Mouse (Mus musculus): Measurements from ENCODE around the gene Nipal3.

Nipal3 gene

DNA sequence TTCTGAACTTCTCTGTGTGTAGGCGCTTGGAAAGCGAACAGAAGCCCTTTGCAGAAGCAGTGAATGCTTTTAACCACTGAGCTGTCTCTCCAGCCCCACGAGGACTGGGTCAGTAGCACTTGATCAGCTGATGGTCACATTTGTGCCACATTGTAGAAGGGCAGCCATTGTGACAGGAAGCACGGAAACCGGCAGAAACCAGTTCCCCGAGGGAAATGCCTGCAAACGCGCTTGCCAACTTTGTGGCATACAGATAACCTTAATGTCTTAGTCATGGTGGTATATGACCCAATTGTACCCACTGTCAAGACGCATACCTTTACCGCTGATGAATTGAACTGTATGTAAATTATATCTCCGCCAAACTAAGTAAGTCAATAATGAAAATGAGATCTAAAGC is 11.0 kb upstream of the Nipal3 start:
- DNase-seq (ENCODE audit: low read depth, low spot score), result no peak

DNA sequence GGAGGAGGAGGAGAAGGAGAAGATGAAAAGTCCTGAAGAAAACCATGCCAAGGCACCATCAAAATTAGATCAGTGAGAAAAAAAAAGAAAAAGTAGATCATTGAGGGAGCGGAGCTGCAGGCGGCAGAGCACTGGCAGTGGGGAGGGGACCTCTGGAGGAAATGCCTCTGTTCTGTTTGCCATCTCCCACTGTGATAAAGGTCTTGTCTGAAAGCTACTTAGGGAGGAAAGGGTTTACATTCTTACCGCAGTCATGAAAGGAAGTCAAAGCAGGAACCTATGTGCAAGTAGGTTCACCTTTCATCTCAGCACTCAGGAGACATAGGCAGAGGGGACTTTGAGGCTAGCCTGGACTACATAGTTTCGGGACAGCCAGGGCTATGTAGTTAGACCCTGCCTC is 6.7 kb upstream of the Nipal3 start:
- DNase-seq (ENCODE audit: low read depth, low spot score), result no peak

DNA sequence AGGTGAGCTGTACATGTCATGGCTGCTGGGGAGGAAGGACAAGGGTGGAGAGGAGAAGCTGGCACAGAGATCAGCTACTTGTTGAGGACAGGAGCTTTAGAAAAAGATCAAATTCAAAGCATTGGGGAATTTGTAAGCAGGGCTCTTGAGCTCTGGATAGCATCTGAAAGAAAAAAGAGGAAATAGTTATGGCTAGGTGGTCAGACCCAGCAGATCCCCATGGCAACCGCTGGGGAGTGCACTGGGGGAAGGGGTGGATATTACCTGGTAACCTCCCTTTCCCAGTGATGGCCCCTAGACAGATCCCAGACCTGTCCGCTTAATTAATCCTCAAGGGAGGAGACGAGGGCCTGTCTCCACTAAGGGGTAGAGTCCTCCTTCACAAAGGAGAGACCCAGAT is 5.0 kb upstream of the Nipal3 start:
- DNase-seq (ENCODE audit: low read depth, low spot score), result no peak

DNA sequence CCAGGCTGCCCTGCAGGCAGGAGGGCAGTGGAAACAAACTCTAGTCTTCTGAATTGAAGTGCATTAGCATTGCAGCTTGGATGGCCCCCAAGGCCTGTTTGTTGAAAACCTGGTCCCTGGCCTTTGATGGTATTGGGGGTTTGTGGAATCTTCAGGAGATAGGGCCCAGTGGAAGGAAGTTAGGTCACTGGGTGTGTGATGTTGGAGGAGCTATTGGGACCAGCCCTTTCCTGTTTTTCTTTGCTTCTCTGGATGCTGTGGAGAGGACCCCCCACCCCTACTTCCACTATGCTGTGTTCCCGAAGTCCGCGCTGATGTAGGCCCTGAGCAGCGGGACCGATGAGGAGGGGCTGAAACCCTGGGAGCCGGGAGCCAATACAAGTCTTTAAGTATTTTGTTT is 3.3 kb upstream of the Nipal3 start:
- no peak for DNase-seq (ENCODE audit: low read depth, low spot score)

DNA sequence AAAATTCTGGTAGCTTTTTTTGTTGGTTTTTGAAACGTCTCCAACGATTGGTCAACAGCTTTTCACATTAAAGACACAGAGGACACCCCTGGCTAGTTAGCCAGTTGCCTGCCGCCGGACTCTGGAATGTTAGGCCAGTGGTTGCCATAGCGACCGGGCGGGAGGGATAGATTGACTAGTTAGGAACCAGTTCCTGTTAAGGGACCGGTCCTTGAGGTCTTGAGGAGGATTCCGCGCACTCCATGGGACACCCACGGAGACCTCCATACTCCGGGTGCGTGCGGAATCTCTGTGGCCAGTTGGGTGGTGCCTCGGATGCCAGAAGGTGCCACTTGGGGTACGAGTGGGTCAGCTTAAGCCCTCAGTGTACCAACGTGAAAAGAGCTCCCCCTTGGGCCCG is 972 bp upstream of the Nipal3 start:
- DNase-seq (ENCODE audit: low read depth, low spot score), result peak; percentile 68

DNA sequence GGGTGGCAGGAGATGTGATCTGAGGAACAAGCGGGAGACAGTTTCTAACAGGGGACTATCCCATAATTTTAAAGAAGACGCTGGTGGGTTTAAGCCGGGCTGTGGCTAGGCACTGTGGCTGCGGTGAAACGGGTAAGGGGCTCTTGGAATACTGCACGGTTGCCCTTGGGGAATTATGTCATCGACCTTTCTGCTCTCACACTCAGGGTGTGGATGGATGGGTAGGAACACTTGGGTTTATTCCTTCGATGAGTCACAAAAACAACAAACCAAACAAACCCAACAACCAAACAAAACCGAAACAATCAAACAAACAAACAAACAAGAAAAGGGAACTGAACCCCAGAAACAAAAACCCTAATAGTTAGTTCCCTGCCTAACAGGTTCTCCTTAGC is 556 bp upstream of the Nipal3 start:
- no peak for DNase-seq (ENCODE audit: low read depth, low spot score)

DNA sequence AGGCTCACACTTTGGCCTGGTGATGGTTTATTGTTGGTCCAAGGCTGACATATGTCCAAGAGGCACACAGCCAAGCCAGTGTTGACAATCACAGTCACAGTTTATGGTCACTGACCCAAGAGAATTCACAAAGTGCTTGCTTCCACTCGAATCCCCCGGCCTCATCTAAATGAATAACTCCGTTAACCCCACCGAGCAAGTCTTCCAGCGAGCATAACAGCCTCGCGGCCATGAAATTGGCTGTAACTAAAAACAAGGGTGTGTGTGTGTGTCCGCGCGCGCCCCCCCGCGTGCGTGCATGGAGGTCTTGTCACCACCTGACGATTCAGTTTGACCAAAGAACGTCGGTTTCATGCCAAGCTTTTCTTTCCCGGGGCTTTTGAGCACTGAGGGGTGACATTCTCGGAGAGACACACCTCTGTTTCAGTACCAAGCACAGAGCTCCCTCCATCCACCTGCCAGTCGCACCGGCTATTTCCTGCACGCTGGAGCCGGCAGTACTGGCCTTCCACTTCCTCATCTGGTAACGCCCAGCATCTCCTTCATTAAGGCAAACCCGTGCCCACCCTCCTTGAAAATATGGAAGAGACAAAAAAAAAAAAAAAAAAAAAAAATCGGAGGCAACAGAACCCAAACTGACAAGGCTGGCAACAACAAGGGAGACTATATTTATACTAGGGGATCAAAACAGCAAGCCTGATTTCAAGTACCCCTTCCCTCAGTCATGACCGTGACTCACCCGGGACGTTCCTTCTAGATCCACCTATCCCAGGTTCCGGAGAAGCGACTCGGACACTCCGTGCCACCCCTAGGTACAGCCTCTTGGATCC is 932 bp downstream of the Nipal3 start:
- DNase-seq (ENCODE audit: low read depth, low spot score), result no peak

DNA sequence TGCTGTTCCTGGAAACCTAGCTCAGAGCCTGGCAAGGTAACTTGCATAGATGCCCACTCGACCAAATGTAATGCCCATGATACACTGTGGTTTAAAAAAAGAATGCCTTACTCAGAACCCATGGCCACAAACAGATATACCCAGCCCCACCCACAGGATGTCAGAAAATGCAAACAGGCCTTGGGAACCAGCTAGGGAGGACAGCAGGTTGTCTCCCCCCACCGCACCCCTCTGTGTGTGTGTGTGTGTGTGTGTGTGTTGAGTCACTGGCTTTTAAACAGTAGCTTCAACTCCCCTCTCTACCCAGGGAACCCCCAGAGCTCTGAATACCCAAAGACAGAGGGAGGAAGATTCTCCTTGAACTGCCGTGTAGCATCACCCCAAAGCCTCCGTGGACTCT is 1.6 kb downstream of the Nipal3 start:
- DNase-seq (ENCODE audit: low read depth, low spot score), result no peak

DNA sequence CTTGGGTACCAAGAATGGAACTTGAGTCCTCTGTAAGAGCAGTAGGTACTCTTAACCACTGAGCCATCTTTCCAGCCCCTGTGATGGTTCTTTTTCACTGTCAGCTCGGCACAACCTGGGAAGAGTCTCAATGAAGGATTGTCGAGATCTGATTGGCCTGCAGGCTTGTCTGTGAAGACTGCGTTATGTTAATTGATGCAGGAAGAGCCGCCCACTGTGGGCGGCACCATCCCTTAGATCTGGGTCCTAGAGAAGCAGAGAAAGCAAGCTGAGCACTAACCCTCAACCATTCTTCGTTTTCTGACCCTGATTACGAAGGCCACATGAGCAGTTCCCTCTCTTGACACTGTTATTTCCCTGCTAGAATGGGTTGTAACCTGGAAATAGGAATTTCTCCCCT is 5.6 kb downstream of the Nipal3 start:
- DNase-seq (ENCODE audit: low read depth, low spot score), result no peak

DNA sequence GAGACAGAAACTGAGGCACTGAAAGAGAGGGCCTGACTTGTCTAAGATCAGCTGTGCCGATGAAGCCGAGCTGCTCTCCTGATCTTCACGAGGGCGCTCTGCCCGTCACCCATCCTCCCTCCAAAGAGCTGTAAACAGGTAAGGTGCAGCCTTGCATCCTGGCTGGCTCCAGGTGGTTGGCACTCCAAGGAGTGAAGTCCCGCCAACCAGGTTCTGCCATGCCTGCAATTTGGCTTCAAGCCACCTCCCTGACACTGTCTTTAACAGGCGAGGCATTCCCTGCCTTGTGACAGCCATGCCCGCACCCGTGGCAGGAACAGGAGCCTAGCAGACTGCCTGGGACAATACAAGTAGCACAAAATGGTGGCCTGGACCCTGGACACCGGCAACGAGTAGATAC is 8.5 kb downstream of the Nipal3 start:
- no peak for DNase-seq (ENCODE audit: low read depth, low spot score)

DNA sequence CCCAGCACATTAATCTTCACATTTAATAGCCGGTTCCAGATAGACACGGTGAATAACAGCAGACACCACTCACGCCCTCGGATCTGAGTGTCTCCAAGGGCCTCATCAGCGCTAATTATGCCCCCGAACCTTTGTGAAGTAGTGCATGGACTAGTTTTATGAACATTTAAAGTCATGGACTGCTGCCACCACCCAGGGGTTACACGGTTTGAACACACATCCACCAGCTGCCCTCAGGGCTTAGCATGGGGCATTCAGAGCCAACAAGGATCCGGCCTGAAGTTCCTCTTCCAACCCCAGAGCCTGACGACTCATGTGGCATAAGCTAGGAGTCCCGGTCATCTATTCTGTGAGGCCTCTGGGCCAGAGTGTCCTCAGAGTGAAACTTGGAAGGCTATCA is 9.8 kb downstream of the Nipal3 start:
- no peak for DNase-seq (ENCODE audit: low read depth, low spot score)

DNA sequence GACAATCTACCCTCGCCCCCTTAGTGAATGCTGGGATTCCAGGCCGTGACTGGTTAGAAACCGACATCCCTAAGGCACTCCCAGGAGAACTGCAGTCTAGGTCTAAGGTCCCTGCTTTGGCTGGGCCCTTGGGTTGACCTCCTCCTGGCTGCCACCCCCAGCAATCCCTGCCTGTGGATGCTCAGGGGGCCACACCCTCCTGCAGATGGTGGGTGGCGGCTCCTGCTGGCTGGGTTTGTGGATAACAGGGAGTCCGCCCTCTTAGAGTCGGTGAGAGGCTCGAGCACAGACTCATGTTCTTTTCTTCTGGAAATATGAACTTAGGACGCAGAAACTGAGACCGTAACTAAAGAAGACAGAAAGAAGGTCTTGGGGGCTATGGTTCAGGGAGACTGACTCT is 14.5 kb downstream of the Nipal3 start:
- peak; percentile 69 for DNase-seq (ENCODE audit: low read depth, low spot score)

DNA sequence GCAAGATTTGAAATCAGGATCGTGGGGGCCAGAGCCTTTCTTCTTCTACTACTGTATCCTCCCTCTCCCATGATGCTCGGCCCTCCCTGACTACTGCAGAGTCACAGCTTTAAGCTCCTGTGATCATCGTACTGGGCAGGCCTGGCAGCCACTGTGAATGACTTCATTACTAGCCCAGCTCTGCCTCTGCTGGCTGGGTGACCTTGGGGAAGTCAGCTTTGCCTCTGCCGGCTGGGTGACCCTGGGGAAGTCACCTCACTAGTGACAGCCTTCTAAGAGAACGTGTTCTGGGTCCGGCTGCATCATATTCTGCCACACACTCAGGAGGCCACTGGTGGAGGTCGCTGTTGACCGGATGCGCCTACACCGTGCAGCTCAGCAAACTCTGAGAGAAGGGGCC is 17.0 kb downstream of the Nipal3 start:
- DNase-seq (ENCODE audit: low read depth, low spot score), result no peak

DNA sequence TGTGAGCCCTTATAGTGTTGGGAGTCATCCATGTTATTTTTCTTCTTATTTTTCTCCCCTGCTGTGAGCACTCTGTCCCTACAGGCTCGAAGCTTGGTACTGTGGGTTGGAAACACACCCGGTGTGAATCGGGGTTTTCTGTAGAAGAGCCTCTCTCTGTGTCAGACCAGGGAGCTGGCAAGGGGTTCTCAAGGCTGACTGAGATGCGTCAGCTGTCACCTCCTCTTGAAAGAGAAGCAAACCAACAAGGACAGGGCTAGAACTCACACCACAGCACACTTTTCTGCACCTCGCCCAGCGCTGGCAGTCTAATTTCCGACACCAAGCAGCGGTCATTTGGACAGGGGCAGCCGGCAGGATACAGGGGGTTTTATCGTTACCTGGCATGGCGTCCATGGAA is 31.4 kb downstream of the Nipal3 start:
- no peak for DNase-seq (ENCODE audit: low read depth, low spot score)

DNA sequence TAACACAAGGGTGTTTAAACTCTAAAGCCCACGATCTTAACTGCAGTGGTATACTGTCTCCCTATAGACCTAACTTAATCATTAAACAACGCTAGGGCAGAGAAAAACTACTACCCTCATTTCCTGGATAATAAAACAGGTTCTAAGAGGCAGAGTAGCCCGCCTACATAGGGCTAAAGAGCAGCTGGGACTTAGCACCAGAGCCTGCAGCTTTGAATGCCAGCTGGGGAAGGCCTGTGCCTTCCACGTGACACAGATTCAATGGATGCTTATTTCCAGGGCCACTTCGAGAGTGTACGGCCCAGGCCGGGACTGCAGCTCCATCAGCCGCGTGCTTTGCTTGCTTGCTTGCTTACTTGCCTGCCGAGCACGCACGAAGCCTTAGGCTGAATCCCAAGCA is 41.3 kb downstream of the Nipal3 start:
- no peak for DNase-seq (ENCODE audit: low read depth, low spot score)

DNA sequence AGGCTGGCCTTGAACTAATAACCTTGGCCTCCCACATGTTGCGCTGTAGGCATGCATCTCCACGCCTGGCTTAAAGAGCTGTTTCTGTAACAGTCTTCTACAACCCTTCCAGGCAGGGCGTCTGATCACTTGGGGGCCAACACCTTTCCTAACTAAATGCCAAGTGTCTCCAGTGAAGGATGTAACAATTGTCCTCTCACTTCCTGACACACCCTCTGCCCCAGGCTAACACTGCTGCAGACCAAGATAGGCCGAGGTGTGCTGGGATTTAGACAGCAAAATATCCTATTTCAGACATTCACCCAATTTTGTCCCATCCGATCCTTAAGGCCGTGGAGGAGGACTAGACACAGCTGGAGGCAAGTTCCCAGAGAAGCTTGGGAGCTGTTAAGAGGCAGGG is 41.7 kb downstream of the Nipal3 start:
- no peak for DNase-seq (ENCODE audit: low read depth, low spot score)

DNA sequence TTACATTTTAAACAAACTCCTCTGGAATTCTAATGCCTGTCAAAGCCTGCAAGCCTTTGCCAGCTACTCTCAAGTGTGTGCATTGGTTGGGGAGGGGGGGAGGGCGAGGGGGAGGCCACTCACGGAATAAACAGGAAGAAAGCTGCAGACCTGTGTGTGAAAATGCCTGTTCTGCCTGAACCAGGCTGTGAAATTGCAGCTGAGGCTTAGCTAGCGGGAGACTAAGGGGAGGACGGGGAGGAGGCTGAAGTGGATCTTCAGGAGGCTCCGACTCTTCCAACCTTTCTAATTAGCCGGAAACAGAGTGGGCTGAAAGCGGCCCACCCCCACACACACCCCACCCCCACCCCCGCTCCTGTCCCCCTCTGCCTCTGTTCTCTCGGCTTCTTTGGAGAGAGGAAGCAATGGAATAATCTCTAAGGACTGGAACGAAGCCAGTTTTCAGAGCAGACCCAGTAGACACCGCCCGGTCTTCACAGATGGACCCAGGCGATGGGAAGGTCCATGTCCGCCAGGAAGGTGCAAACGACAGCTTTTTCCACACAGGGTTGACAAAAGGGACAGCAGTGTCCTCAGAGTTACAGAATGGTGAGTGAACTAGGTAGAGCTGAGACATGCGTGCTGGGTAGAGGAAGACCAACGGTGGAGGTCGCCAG is 43.4 kb downstream of the Nipal3 start:
- DNase-seq (ENCODE audit: low read depth, low spot score), result no peak

DNA sequence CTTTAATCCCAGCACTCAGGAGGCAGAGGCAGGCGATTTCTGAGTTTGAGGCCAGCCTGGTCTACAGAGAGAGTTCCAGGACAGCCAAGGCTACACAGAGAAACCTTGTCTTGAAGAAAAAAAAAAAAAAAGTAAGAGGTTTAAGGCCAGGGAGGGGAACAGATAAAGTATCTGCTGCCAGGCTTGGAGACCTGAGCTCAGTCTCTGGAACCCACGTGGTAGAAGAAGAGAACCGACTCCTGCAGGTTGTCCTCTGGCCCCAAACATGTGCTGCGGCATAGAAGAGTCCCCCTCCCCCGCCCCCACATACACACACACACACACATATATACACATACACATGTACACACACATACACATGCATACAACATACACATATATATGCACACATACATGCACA is 52.4 kb downstream of the Nipal3 start:
- no peak for DNase-seq (ENCODE audit: low read depth, low spot score)

DNA sequence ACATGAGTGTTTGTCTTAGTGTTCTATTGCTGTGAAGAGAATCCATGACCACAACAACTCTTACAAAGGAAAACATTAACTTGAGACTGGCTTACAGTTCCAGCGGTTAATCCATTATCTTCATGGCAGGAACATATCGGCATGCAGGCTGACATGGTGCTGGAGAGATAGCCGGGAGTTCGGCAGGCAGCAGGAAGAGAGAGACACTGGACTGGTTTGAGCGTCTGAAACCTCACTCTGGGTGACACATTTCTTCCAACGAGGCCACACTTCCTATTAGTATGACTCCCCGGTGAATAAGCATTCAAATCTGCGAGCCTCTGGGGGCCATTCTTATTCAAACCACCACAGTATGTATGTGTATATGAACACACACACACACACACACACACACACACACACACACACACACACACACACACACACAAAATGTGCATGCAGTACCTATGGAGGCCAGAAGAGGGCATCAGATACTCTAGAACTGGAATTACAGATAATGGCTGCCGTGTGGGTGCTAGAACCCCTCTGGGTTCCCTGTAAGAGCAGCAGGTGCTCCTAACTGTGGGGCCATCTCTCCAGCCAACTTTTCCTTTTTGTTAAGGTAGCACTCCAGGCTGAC is 54.8 kb downstream of the Nipal3 start:
- DNase-seq (ENCODE audit: low read depth, low spot score), result peak; percentile 84

DNA sequence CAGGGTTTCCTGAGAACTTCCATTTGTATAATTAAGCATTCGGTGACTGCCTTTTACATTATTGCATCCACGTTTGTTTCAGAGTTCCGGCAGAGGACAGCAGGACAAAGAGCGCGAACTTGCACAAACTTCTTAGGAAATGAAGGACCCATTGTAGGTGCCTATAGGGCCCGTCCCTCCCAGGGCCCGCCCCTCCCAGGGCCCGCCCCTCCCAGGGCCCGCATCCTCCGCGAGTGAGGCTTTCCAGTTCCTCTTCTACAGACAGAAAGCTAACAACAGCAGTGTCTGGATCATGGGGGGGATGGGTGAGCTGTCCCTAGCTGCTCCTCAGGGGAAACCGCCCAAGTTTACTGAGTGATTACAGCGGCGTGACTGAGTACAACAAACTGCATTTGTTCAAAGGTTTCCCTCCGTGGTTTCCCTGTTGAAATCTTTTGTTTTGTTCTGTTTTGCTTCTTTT is 55.6 kb downstream of the Nipal3 start:
- DNase-seq (ENCODE audit: low read depth, low spot score), result peak; percentile 94

DNA sequence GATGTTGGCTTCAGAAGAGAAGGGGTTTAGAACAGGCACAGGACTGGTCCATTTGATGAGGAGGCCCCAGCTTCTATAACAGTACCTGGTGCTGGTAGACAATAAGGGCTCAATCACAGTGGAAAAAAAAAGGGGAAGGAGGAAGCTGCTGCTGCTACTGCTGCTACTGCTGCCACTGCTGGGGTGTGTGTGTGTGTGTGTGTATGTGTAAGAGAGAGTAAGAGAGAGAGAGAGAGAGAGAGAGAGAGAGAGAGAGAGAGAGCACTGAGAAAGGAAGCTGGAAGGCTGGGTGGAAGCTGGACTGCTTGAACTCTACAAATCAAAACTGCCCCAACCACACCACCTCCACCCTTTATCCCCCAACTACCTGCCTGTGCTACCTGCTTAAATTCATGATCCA is 56.9 kb downstream of the Nipal3 start:
- no peak for DNase-seq (ENCODE audit: low read depth, low spot score)

DNA sequence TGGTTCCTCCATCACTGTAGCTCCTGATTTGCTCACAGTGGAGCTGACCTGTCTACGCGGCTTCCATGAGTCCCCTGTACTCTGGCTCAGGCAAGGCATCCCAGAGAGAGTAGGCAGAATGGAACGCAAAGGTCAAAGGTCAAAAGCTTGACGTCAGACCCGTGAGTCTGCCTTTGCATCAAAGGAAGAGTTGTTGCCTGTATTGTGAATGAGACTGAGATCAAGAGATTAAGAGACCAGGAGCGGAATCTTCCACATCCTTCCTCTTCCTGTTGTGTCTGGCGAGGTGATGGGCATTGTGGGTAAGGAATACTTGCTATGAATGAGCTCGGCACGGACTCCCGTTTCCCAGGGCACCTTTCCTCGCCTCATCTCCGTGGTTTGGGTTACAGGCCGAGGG is 58.5 kb downstream of the Nipal3 start:
- peak; percentile 67 for DNase-seq (ENCODE audit: low read depth, low spot score)

DNA sequence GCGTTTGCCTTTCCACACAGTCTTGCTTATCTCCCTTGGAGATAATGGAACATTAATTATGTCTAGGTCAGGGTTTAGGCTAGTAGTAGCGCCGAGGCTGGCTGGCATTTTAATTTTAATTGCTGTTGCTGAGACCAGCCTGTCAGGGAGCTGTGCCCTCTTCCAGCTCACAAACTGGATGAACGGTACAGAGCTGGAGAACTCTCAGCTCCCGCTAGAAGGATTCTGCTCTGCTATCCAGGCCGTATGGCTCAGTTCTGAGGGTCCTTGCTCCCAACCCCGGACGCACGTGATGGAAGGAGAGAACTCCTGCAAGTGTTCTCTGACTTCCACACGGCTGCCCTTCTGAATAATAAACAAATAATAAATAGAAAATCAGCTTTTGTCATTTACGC is 60.4 kb downstream of the Nipal3 start:
- DNase-seq (ENCODE audit: low read depth, low spot score), result no peak
